Mouse (Mus musculus): ENCODE data around the gene Traf1.

- TF ChIP-seq POLR2A (IDR thresholded peaks at IDR 0.05; ENCODE audit: control insufficient read depth, low read depth, low read length) = no peak
- no peak for TF ChIP-seq CTCF (IDR thresholded peaks at IDR 0.05; ENCODE audit: control insufficient read depth, insufficient read depth, insufficient replicate concordance, low read depth, low read length)
Observed at GRCm38 (mm10) chr2:34946046-34946445, 15.5 kb downstream of the Traf1 start.
